Mouse (Mus musculus) gastrocnemius, postnatal 25 days (tissue): Measurements from ENCODE around the gene Kcnj12. TPM values are rescaled to one million over a fixed set of nuclear protein-coding genes. Genes with fewer than 3 reads are reported as not detected.

Experiments used
- DNase-seq: peaks from one replicate; pipeline ENCODE4 v3.0.0; 2022
- total RNA-seq, 2 experiments: library from RNA; stranded (reverse); gene quantifications; 1 replicate in 1 of 2; 2 replicates in 1 of 2; pipeline ENCODE4 v1.2.3; 2021

Kcnj12 gene
- total RNA-seq, 2 experiments from 2014 or later: 44.5 to 45.1 TPM

- DNase-seq: peak; percentile 70
Measured at GRCm38 (mm10) chr11:61059691-61060457, 37.5 kb downstream of the Kcnj12 start.

DNA sequence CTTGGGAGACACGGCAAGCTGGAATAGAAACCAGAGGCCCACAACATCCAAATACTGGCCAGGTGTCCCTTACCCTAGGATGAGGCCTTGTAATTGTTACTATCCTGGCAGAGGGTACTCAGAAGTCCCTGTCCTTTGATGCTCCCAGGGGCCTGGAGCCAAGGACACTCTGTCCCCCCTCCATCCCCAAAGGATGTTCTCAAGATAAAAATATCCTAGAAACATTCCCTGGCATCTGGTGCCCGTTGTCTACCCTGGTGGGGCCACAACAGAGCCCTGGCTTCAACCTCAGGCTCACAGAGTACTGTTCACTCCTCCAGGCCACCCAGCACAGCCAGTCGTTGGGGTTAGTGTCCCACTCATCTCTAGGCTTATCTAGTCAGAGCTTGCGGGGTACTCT, 38.3 kb downstream of the Kcnj12 start:
- DNase-seq: peak; percentile 79

GRCm38 (mm10) chr11:61062548-61063461, 40.4 kb downstream of the Kcnj12 start:
- DNase-seq: peak; percentile 20

- DNase-seq: no peak
Measured at GRCm38 (mm10) chr11:61063503-61063902, 41.1 kb downstream of the Kcnj12 start.

DNA sequence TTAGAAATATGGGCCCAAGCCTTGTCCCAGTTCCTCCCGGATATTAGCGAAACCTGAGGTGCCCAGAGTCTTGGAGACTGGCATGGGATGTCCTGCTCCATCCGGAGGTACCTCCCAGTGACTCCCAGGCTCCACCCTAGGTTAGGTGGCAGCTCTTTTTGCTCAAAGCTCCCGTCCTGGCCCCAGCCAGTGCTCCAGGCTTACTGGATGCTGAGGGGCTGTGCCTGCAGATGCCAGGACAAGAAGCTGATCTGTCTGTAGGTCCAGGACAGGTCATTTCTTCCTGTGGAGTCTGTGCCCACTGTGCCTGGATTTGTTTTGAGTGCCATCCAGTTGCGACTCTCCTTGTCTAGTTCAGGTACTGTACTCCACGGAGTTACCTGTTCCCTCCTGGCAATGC, 43.3 kb downstream of the Kcnj12 start:
- peak; percentile 32 for DNase-seq

- no peak for DNase-seq
Measured at GRCm38 (mm10) chr11:61067133-61067835, 44.9 kb downstream of the Kcnj12 start.

- DNase-seq: no peak
Measured at GRCm38 (mm10) chr11:61068866-61069265, 46.5 kb downstream of the Kcnj12 start.

- no peak for DNase-seq
Measured at GRCm38 (mm10) chr11:61069645-61070044, 47.3 kb downstream of the Kcnj12 start.

DNA sequence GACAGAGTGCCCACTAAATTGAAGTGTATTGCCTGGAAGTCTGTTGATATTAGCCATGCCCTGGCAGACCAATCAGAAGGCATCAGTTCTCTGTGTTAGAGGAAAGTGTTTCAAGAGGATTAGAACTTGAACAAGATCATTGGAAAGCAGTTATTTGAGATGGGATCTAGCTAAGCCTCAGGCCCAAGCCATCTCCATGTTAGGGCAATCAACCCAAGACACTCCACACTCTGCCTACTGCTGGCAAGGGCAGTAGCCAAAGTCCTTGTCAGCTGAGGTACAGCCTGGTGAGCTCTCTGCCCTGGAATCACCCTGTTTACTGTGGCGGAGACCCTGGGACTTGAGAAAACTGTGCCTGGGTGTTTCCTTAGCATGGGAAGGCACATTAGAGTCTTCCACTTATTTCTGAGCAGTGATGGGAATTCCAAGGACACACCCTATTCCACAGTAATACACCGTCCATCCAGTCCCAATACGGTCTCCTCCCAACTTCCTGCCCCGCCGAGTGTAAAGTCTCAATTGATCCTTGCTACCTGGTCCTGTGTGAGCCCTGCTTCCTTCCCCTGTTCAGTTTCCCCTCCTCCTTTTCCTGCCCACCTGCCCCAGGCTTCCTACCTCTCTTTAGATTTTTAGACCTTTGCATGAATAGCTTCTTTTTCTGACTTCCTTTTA, 52.4 kb downstream of the Kcnj12 start:
- DNase-seq: peak; percentile 23

DNA sequence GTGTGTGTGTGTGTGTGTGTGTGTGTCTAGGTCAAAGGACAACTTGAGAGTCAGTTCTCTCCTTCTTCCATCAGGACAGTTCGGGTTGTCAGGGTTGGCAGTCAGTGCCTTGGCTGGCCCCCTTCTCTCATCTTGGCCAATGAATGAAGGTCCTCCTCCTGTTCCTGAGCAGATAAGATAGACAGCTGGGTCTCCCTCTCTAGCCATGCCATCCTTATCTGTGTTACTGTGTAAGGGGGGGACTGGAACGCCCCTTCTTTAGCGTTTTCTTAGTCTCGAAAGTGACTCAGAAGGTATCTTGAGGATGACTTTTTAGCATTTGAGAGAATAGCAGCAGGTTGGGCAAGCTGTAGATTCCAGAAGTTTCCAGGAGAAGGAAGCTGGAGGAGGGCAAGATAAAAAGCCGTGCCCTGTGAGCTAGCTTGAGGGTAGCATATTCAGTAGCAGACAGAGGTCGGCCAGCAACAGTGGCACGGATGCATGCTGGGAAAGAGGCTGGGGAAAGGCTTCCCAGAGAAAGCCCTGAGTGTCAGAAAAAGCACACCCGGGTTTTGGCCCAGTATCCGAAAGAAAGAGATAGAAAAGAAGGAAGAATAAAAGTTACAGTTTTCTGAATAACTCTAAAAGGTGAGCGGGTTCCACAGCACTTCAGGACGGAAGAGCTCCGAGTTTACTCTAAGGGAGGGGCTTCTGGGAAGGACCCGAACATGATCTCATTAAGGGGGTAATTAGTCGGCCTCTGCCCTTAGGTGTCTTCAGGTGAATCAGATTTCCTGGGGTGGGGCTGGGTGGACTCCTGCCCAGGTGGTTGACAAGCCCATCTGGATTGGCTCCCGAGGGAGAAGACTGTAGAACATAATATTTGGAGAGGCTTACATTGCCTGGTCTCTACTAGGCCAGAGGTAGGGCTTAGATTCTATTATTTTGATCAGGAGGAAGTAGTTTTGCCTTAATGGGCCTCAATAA, 53.3 kb downstream of the Kcnj12 start:
- DNase-seq: no peak

DNA sequence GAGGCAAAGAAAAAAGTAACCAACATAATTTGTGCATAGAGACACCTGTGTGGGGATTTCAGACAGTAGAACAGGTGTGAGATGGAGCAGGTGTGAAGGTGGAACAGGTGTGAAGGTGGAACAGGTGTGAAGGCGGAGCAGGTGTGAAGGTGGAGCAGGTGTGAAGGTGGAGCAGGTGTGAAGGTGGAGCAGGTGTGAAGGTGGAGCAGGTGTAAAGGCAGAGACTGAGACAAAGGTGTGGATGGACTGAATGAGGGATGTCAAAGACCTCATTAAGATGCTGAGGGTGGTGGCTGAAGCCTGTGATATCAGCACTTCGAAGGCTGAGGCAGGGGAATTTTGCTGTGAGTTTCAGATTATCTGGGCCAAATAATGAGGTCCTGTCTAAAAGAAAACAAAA, 59.3 kb downstream of the Kcnj12 start:
- DNase-seq: no peak

DNA sequence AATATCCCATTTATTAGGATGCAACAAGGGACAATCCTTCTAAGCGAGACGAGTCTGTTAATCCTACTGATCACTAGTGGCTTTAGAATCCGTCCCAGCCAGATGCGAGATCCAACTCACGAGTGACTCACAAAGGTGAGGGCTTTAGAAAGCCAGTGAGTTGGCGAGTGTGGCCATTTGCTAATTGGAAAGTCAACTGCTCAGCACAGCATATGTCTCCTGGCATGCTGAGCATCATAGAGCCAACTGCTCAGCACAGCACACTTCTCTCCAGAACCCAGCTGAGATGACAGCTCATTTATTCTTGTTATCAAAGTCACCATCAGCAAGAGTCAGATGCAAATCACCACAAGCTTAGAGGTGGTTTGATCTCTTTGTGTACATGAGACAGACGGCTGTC, 67.8 kb downstream of the Kcnj12 start:
- no peak for DNase-seq

GRCm38 (mm10) chr11:61091192-61091591, 68.8 kb downstream of the Kcnj12 start:
- DNase-seq: no peak

DNA sequence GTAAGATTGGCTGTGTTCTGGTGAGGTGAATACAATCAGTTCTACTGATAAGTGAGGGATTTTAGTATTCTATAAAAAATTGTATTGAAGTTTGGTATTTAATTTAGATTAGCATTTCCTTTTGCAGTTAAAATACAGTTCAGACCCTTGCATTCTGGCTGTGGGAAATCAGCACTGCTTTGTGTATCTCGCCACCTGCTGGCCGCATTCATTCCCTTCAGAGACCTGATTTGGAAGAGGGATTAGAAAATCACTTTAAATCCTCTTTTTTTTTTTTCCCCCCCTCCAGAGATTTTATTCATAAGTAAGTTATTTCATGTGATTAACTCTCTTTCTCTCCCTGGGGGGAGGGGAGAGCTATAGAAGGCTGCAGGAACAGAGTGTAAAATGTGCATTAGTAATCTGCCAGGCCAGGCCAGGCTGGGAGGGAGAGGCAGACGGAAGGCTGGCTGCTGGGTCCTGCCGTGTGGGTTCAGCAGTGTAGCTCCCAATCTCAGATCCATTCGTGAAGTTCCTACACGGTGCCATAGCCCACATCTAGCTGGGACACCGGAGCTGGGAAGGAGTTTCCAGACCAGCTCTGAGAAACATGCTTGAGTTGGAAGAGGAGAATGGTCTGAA, 69.4 kb downstream of the Kcnj12 start:
- no peak for DNase-seq

DNA sequence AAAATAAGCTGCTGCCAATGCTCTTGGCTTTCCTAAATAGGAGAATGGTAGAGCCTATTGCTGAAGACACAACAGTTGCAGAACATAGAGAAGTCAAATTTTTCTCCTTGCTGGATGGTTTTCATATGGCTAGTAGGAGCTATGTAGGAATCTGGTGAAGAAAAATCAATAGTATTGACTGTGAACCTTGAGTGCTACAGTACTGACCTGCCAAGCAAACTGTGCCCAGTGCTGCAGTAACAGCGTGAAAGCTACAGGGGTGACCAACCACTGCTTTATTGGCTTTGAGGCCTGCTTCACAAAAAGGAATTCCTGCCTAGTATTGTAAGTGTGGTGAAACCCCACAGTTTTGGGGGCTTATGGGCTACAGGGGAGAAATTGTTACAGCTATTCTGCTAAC, 75.7 kb downstream of the Kcnj12 start:
- no peak for DNase-seq

DNA sequence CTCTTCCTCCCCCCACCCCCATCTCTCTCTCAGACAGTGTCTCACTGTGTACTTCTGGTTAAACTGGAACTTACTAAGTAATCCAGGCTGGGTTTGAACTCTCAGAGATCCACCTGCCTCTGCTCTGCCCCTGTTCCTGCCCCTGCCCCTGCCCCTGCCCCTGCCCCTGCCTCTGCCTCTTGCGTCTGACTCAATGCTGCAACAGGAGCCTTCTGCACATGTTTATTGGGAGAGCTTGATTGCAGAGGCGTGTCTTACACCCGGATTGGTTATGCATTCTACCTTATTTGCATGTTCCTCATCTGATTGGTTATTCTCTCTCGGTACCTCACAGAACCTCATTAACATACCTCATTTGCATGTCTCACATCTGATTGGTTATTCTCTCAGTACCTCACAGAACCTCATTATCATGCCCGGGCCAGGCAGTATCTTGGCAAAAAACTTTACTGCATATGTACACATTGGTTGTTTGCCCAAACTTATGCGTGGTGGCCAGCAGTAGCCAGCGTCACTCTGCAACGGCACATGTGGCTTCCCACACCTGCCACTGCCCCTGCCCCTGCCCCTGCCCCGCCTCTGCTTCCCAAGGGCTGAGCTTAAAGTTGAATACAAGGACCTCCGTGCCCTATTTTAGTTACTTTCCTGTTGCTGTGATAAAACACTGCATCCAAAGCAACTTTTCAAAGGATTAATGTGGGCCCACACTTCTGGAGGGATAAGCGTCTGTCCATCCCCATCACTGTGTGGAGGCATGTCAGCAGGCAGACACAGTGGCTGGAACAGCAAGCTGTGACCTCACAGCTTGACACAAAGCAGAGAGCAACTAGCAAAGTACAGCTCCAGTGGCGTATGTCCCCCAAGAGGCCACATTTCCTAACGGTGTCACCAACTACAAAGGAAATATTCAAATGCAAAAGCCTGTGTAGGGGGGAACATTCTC, 80.3 kb downstream of the Kcnj12 start:
- DNase-seq: no peak

GRCm38 (mm10) chr11:61104241-61104901, 82.0 kb downstream of the Kcnj12 start:
- DNase-seq: peak; percentile 67

DNA sequence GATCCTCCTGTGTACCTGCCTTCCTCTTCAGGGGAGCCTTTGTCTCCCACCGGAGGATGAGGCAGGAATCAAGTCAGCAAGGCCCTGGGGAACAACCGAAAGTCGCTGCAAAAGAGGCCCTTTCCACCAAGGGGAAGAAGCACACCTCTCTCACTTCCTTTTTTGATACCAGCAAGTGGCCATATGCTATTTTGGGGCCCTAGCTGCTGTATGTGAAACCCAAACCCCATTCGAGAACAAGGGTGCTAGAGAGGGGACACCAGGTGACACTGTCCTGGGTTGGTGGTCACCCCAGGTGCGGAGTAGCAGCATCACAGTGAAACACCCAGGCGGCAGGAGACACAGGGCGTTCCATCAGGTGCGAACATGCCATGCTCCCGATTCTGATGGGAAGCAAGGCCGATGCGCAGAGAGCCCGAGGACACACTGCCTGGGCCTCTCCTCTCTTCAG, 86.6 kb downstream of the Kcnj12 start:
- no peak for DNase-seq

- DNase-seq: no peak
Measured at GRCm38 (mm10) chr11:61109707-61110106, 87.3 kb downstream of the Kcnj12 start.
